Mouse (Mus musculus) G1E (cell line): ENCODE results near the gene Tarbp2.

Experiments used
- CTCF ChIP-seq: IDR thresholded peaks from 2 replicates; pipeline ENCODE4 v1.5.1; 2012; ENCODE audit warnings: low read depth, low read length, inconsistent platforms, mixed read lengths
- POLR2AphosphoS5 ChIP-seq: IDR thresholded peaks from 2 replicates; pipeline ENCODE4 v1.6.1; 2012; ENCODE audit warnings: low read depth, low read length, inconsistent platforms; ENCODE audit not compliant: insufficient replicate concordance
- TAL1 ChIP-seq: conservative IDR thresholded peaks from 2 replicates; pipeline ENCODE4 v1.6.1; 2012; ENCODE audit warnings: low read depth, low read length, inconsistent platforms, mixed read lengths

DNA sequence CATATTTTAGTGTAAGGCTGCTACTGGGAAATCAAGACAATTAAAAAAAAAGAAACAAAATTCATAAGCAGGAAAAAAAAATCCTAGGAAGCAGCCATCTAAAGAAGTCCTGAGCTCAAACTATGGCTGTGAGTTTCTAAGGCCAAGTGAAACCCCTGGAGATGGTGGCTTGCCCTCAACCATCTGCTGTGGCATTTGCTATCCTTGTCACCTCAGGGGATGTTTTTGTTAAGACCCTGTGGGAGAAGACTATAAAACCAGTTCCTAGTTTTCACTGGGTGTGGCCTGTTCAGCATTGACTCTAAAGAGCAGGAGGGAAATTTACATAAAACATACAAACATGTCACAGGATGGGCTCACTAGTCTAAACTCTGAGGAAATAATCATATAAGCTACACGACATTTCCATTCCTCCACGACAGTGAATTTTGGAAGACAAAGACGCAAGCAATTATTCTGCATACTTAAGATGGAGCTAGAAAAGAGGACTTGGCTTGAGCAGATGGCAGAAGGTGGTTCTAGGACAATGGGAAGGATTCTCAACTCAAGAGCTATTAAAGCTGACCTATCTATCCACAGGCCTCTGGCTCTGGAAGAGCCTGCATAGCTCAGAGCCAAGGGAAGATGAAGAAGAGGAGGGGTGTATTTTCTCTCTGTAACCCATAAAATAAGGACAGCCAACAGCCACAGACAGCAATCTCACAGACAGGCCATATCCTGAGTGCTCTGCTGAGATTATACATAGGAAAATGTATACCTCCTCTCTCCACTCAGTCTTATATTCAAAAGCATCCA lies 14.3 kb downstream of the Tarbp2 start:
- no peak for TF ChIP-seq CTCF
- TF ChIP-seq TAL1, result no peak
- no peak for TF ChIP-seq POLR2AphosphoS5
